Mouse (Mus musculus): ENCODE measurements at regions not wholly inside any gene's neighbourhood (a gene's known extent, or its start where the extent isn't known, plus 50 kb on each side); places are given as distances from the start of the nearest gene placed in this dataset.

DNA sequence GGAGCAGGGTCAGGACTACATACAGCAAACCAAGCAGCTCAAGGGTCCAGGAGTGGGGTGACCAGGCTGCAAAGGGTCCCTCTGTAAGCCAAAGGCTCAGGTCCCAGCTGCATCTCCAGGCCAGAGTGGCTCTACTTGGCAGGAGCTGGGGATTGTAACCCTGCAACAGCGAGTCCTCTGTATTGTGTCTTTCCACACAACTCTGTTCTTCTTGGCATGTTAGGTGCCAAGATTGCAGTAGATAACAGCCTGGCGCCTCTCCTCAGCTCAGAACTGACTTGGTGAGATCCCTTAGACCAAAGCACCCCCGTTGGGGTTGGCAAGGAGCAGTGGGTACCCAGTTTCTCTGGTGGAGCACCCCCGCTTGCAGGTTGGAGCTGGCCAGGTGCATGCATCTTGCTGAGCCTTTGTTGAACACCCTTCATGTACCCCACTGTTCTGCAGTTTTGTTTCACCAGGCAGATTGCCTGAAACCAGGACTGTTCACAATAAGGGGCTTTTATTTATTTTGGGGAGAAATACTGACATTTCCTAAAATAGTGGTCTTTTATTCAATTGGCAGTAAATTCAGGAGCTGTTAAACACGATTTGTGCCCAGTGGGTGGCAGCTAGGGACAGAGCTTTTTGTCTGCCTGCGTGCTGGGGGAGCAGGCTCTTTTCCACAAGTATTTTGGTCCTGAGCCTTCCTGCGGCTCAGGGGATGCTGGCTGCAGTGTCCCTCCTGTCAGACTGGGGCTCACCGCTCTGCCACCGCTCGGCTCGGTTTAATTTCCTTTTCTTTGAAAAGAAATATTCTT lies 385.3 kb upstream of the Kcnab2 start:
- TF ChIP-seq CTCF (IDR thresholded peaks at IDR 0.05; ENCODE audit: low read depth, low read length): no peak
- TF ChIP-seq POLR2A (IDR thresholded peaks at IDR 0.05; ENCODE audit: insufficient read depth, low read length): no peak

Measured in ES-Bruce4 (cell line).